Mouse (Mus musculus) thymus, postnatal 4 days (tissue): ENCODE results near the gene Exoc3l4.

Experiments used
- DNase-seq: peaks from one replicate; pipeline ENCODE4 v3.0.0; 2021

Gene Exoc3l4

DNA sequence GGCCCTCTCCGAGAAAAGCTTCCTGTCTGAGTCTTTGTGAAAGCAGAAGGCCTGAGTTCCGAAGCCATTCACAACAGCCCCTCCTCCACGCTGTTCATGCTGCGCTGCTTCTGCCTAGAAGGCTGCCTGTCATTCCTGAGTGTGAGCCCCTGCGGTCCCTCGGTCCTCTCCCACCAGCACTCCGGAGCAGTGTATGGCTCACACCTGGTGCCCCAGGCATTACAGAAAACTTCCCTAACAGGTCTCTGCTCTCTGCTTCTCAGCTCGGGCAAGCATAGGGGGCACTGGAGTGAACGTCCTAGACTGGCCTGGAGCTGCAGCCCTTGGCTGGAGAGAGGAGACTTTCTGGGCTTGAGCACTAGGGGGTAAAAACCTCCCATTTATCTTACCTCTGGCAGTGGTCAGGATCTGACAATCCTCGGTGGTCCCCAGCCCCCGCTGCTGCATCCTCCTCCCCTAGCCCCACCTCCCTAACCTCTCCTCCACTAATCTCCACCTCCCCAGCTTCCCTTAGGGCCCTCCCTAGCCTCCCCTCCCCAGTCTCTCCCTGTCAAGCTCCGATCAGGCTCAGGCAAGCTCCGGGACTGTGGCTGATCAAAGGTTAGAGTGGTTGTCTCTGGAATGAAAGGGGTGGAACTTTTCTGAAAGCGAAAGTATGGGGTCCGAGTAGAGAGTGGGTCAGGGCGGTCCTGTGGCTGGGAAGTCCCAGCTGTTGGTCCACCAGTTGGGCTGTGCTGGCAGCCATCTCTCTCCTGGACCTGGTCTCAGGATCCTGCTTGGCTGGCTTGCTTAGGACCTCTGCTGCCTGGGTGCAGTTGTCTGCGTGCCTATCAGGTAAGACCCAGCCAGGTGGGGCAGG, at the start of gene Exoc3l4:
TSS of gene Exoc3l4 (plus strand) at position 97 of the 859 bp plus-strand sequence.
- DNase-seq, result peak; percentile 24

DNA sequence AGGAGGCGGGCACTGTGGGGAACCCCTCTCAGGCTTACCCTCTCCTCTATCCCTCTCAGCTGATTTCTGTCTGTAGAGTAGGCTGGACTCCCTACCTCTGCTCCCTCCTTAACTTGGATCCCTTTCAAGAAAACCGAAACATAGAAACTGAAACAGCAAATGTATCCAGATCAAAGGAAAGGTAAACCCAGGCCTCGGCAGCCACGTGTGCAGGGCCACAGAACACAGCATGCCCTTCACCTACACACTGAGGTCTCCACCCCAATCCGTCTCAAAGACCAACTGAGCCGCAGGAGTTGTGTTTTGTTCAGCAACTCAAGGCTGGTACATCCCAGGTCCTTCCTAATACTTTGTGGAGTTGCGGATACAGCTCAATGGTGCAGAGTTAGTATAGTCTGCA, 49.8 kb upstream of the Exoc3l4 start:
- DNase-seq, result no peak

- peak; percentile 32 for DNase-seq
Observed at GRCm38 (mm10) chr12:111370249-111370648, 46.6 kb upstream of the Exoc3l4 start.

GRCm38 (mm10) chr12:111371905-111372304, 44.9 kb upstream of the Exoc3l4 start:
- DNase-seq, result no peak

GRCm38 (mm10) chr12:111373411-111373810, 43.4 kb upstream of the Exoc3l4 start:
- no peak for DNase-seq

GRCm38 (mm10) chr12:111374727-111375126, 42.1 kb upstream of the Exoc3l4 start:
- no peak for DNase-seq

DNA sequence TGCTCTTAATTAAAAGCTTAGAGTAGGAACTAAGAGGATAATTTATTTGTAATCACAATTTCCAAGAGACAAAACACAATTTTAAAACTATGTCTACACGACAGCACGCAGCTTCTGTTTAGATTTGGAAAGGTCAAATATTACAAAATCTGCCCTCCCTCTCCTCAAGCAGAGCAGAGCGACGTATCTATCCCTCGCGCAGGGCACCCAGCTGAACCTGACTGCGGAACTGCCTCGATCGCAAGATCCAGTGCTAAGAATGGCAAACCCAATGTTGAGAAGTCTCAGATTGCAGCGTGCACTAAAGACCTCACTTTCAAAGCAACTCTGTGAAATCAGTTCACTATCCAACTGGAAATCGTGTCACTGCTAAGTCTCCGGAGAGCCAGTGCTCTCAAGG, 41.3 kb upstream of the Exoc3l4 start:
- no peak for DNase-seq

GRCm38 (mm10) chr12:111376053-111376452, 40.8 kb upstream of the Exoc3l4 start:
- DNase-seq, result no peak

DNA sequence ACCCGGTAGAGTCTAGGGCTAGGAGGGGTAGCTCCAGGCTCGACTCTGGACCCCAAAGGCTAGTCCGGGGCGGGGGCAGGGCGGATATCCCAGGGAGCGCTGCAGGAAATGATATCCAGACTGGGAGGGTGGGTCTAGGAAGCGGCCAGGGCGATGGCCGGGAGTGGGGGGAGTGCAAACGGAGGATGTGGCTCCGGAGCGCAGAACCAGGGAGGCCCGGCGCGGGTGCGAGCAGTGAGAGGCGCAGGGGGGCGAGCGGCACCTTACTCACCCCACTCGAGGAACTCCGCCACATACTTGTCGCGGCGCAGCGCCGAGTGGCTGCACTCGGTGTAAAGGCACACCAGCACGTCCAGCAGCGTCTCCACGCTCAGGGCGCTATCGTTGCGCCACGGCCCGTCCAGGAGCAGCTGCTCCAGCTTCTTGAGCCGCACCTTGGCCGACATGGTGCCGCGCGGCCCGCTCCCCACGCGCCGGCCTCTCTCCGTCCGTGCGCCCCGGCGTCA, 39.9 kb upstream of the Exoc3l4 start:
- peak; percentile 26 for DNase-seq

- peak; percentile 56 for DNase-seq
Observed at GRCm38 (mm10) chr12:111377376-111377973, 39.3 kb upstream of the Exoc3l4 start, which contains the start of gene Cdc42bpb. Gene Cdc42bpb (minus strand): TSS chr12:111377718.

GRCm38 (mm10) chr12:111377986-111378490, 38.8 kb upstream of the Exoc3l4 start:
- DNase-seq, result no peak

DNA sequence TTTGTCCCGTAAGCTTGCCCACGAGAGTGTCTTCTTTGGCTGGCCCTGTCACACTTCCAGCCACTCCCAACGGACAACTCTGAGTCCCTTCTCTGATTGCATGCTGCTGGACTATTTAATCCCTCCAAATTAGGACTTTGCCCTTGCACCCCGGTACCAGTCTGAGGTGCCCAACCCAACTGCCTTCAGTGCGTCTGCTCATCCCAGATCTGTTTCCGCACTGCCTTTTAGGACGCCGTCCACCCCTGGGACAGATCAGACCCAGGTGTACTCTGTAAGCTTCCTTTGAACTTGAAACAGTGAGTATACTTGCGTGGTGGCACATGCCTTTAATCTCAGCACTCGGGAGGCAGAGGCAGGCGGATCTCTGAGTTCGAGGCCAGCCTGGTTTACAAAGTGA, 38.0 kb upstream of the Exoc3l4 start:
- no peak for DNase-seq

GRCm38 (mm10) chr12:111385883-111386641, 30.8 kb upstream of the Exoc3l4 start:
- DNase-seq, result no peak

DNA sequence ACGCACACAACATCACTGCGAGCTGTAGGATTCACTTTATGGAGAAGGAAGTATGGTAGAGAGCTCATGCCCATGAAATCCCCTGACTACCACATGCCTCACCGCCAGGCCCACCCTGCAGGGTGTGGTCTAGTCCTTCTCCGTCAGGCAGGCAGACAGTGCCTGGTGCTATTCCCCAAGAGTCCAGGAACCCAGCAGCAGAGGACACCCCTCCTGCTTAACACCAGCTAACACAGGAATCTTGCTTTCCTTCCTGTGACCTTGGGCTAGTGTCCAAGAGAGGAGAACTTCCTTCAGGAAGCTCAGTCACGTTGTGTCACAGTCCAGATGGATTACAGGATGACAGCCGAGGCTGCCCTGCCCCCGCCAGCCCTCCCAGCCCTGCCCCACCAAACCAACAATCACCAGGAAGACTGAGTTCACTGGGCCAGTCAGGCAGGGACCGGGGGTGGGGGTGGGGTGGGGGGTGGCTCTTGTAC, 30.1 kb upstream of the Exoc3l4 start:
- DNase-seq, result no peak

DNA sequence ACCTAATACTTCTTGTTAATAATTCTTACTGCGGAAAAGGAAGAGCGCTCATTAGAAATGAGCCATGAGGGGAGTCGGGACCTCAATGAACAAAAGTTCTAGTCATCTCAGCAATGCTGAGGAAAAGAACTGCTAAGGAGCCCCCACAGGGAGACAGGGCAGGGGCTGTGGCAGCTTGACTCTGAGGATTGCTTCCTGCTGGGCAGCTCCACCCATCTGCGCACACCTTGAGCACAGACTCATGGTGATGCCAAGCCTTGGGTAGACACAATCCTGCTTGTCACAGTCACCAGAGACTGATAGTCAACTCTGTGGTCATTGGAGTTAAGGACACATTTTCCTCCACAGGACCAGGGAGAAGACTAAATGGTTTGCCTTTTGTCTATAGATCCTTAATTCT, 29.7 kb upstream of the Exoc3l4 start:
- DNase-seq, result no peak

GRCm38 (mm10) chr12:111394008-111394407, 22.8 kb upstream of the Exoc3l4 start:
- DNase-seq, result no peak

- no peak for DNase-seq
Observed at GRCm38 (mm10) chr12:111396997-111397396, 19.8 kb upstream of the Exoc3l4 start.

DNA sequence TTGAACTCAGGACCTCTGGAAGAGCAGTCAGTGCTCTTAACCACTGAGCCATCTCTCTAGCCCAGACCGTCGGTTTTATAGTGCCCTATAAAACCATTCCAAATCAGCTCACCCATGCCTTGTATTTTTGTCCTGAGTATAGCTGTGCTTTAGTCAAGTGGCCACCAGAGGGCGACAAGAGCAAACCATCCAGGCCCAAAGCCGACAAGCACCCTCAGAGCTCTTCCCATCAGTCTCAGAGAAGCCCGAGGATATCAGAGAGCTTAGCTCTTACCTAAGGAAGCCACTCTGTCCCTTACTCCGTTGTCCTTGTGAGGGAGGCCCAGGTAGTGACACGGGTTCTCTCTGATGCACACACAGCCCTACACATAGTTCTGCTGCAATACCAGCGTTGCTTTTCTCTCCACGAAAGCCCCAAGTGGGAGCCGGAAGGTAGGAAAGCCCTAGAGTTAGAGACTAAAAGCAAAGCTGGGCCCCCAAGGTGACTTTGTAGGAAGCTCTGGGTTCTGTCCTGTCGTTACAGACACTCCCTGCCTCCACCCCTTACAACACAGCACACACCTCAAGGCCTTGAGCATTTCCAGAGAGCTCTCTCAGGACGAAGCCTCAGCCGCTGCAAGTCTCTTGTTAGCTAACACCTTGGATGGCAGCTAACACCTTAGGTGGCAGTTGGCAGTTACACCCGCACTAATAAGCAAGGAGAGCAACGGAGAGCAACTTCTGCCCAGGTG, 15.2 kb upstream of the Exoc3l4 start:
- peak; percentile 81 for DNase-seq

DNA sequence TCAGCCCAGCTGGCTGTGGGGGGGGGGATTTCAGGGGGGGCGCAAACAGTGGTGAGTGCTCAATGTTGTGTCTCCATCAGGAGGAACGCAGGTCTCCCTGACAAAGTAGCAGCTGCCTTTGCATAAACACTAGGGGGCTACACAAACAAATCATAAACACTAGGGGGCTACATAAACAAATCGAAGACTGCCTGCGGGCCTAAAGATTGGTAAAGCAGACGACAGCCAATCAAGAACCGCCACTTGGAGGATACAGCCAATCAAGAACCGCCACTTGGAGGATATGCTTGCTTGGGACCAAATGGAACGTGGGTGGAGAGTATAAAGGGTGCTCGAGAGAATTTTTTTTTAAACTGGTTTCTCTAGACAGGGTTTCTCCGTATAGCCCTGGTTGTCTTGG, 11.9 kb upstream of the Exoc3l4 start:
- DNase-seq, result no peak

GRCm38 (mm10) chr12:111406622-111407021, 10.2 kb upstream of the Exoc3l4 start, which contains the start of gene Lbhd2:
Gene Lbhd2 (plus strand): TSS chr12:111406809.
- peak; percentile 43 for DNase-seq

GRCm38 (mm10) chr12:111409583-111409982, 7.2 kb upstream of the Exoc3l4 start:
- no peak for DNase-seq
